ENCODE assay signal across 8 mouse cellular contexts in the genomic region with DNA sequence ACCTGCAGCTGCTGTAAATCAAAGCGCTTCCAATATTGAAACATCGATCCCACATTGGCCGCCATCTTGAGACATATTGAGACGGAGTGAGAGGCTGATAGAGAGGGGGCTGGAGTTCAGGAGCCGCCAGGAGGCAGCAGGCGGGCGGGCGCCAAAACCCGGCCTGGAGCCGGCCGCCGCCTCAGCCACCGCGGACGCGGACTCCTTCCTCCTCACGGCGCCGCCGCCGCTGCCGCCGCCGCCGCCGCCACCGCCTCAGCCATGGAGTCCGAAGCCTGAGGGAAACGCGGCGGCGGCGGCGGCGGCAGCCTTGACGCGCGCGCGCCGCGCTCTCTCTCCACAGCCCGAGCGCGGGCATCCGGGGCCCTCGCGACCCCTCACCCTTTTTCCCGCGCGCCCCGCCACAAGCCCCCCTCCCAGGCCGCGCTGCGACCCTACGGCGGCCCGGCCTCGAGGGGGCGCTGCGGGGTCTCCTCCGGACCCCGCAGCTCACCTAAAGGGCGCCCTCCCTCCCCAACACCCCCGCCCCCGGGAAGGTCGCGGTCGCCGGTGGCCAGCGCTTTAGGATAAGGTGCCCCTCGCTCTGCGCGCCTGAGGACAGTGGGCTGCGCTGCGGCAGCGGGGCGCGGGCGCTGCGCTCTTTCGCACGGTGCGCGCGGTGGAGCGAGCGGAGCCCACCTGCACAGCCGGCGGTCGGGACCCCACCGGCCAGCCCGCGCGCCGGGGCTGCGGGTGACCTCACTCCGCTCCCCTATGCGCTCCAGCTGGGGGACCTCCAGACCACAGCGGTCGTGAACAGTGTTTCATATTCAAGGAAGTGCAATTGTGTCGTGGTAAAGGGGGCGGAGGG. TPM values are rescaled to one million over a fixed set of nuclear protein-coding genes. Genes with fewer than 3 reads are reported as not detected.
A peak's percentile ranks its signal among the peaks of the same experiment; 100 is the strongest.
DNase-seq lines count a peak whose midpoint lies in the region; ATAC-seq and TF ChIP-seq lines count a peak whose summit lies in the region.

Gene Cux1, minus strand, starts transcription at position 315 of the 850 bp plus-strand sequence.

- H3K27ac ChIP-seq in forebrain, embryonic 13.5 days = peak within 1 kb of the TSS; percentile 95
- peak within 1 kb of the TSS; percentile 90 for H3K27ac ChIP-seq in heart, postnatal 0 days (ENCODE audit: low read depth)
- peak within 1 kb of the TSS; percentile 73 for H3K27ac ChIP-seq in liver, embryonic 15.5 days (replicated peaks)
- peak within 1 kb of the TSS; percentile 92 for H3K27ac ChIP-seq in neural tube, embryonic 11.5 days (ENCODE audit: low read depth, low read length)
- peak within 1 kb of the TSS; percentile 89 for H3K27ac ChIP-seq in stomach, postnatal 0 days (replicated peaks)

- no peaks in the 10 kb centered on the region for H3K36me3 ChIP-seq in forebrain, embryonic 13.5 days (ENCODE audit: poor library complexity, severe bottlenecking)
- H3K36me3 ChIP-seq in heart, postnatal 0 days (replicated peaks; ENCODE audit: control insufficient read depth, insufficient read depth, low read length) = no peaks in the 10 kb centered on the region
- H3K36me3 ChIP-seq in liver, embryonic 15.5 days (replicated peaks) = no peaks in the 10 kb centered on the region
- H3K36me3 ChIP-seq in neural tube, embryonic 11.5 days (ENCODE audit: control insufficient read depth, insufficient read depth, low read length) = no peaks in the 10 kb centered on the region
- H3K36me3 ChIP-seq in stomach, postnatal 0 days (ENCODE audit: control insufficient read depth, insufficient read depth, low read length) = no peaks in the 10 kb centered on the region

- peak; percentile 41 for TF ChIP-seq CTCF in heart, postnatal 0 days (IDR thresholded peaks at IDR 0.05; ENCODE audit: low read depth)
- TF ChIP-seq CTCF in stomach, postnatal 0 days (IDR thresholded peaks at IDR 0.05; ENCODE audit: low read depth) = peak; percentile 50

- H3K27me3 ChIP-seq in forebrain, embryonic 13.5 days = peaks cover 40% of the 10 kb centered on the region
- peaks cover 8% of the 10 kb centered on the region; the same call in 1 of the 2 replicates for H3K27me3 ChIP-seq in heart, postnatal 0 days (ENCODE audit: control insufficient read depth, insufficient read depth, low read length)
- H3K27me3 ChIP-seq in liver, embryonic 15.5 days = peaks cover 56% of the 10 kb centered on the region
- H3K27me3 ChIP-seq in neural tube, embryonic 11.5 days (ENCODE audit: control insufficient read depth, insufficient read depth, low read length) = 0 out of 2 replicates have a peak, but pooled peaks cover 4% of the 10 kb centered on the region
- no peaks in the 10 kb centered on the region for H3K27me3 ChIP-seq in stomach, postnatal 0 days (ENCODE audit: control insufficient read depth, insufficient read depth, low read length)

- H3K4me1 ChIP-seq in forebrain, embryonic 13.5 days = peaks cover 43% of the 10 kb centered on the region
- H3K4me1 ChIP-seq in heart, postnatal 0 days (ENCODE audit: control insufficient read depth, insufficient read depth) = peaks cover 21% of the 10 kb centered on the region
- peaks cover 45% of the 10 kb centered on the region for H3K4me1 ChIP-seq in liver, embryonic 15.5 days (replicated peaks)
- peaks cover 11% of the 10 kb centered on the region for H3K4me1 ChIP-seq in neural tube, embryonic 11.5 days (ENCODE audit: control insufficient read depth, insufficient read depth, low read length)
- H3K4me1 ChIP-seq in stomach, postnatal 0 days (replicated peaks; ENCODE audit: control insufficient read depth, insufficient read depth) = 0 out of 2 replicates have a peak, but pooled peaks cover 2% of the 10 kb centered on the region

- WGBS in forebrain, embryonic 13.5 days = 0% methylated on average over 57 of the region's 103 CpGs
- WGBS in heart, postnatal 0 days = under 1% methylated on average over 81 of the region's 103 CpGs
- under 1% methylated on average over 84 of the region's 103 CpGs for WGBS in liver, embryonic 15.5 days (ENCODE audit: insufficient replicate concordance)
- under 1% methylated on average over 49 of the region's 103 CpGs for WGBS in neural tube, embryonic 11.5 days
- under 1% methylated on average over 58 of the region's 103 CpGs for WGBS in stomach, postnatal 0 days

- peak; percentile 82 for ATAC-seq in CD4-positive, CD25-positive, alpha-beta regulatory T cell, adult 4 months
- peak; percentile 92 for ATAC-seq in forebrain, embryonic 13.5 days
- ATAC-seq in heart, postnatal 0 days (ENCODE audit: insufficient read depth, low read depth) = peak; percentile 83
- ATAC-seq in liver, embryonic 15.5 days (ENCODE audit: insufficient read depth) = peak; percentile 86
- ATAC-seq in neural tube, embryonic 11.5 days (ENCODE audit: insufficient read depth, low FRiP score, low TSS enrichment) = peak; percentile 82
- peak; percentile 90 for ATAC-seq in stomach, postnatal 0 days (ENCODE audit: low FRiP score, low TSS enrichment)

- peak; percentile 77 for DNase-seq in c-Kit-positive CD71-positive TER-119-positive erythroid progenitor cells, embryonic 14.5 days (ENCODE audit: low spot score)
- DNase-seq in heart, postnatal 0 days (ENCODE audit: low spot score) = peak; percentile 88
- peak; percentile 86 to 93 for DNase-seq in kidney, postnatal 4 days
- peak; percentile 89 for DNase-seq in neural tube, embryonic 11.5 days (ENCODE audit: low spot score)
- DNase-seq in stomach, postnatal 0 days (ENCODE audit: low spot score) = peak; percentile 89

- peak within 1 kb of the TSS; percentile 96 for H3K4me2 ChIP-seq in forebrain, embryonic 13.5 days
- H3K4me2 ChIP-seq in heart, postnatal 0 days (ENCODE audit: low read depth, low read length) = peak within 1 kb of the TSS; percentile 83
- peak within 1 kb of the TSS; percentile 98 for H3K4me2 ChIP-seq in liver, embryonic 15.5 days
- peak within 1 kb of the TSS; percentile 96 for H3K4me2 ChIP-seq in neural tube, embryonic 11.5 days (ENCODE audit: low read depth)
- peak within 1 kb of the TSS; percentile 100 for H3K4me2 ChIP-seq in stomach, postnatal 0 days (replicated peaks; ENCODE audit: low read depth)

- no peaks in the 10 kb centered on the region for H3K9me3 ChIP-seq in forebrain, embryonic 13.5 days (replicated peaks)
- H3K9me3 ChIP-seq in heart, postnatal 0 days (replicated peaks; ENCODE audit: control insufficient read depth, low read length) = no peaks in the 10 kb centered on the region
- no peaks in the 10 kb centered on the region for H3K9me3 ChIP-seq in liver, embryonic 15.5 days (replicated peaks)
- H3K9me3 ChIP-seq in neural tube, embryonic 11.5 days (ENCODE audit: control insufficient read depth, low read length) = no peaks in the 10 kb centered on the region
- no peaks in the 10 kb centered on the region for H3K9me3 ChIP-seq in stomach, postnatal 0 days (ENCODE audit: control insufficient read depth, low read length)

- TF ChIP-seq EP300 in heart, postnatal 0 days (IDR thresholded peaks at IDR 0.05; ENCODE audit: low read depth) = 0 out of 2 replicates have a peak, but pooled peaks have one; percentile 48
- TF ChIP-seq EP300 in stomach, postnatal 0 days (optimal IDR thresholded peaks at IDR 0.05) = no peak

- H3K9ac ChIP-seq in forebrain, embryonic 13.5 days = peak within 1 kb of the TSS; percentile 94
- H3K9ac ChIP-seq in heart, postnatal 0 days (replicated peaks; ENCODE audit: low read depth, low read length) = peak within 1 kb of the TSS; percentile 79
- H3K9ac ChIP-seq in liver, embryonic 15.5 days = peak within 1 kb of the TSS; percentile 78
- H3K9ac ChIP-seq in neural tube, embryonic 11.5 days (ENCODE audit: low read length) = peak within 1 kb of the TSS; percentile 96
- peak within 1 kb of the TSS; percentile 87 for H3K9ac ChIP-seq in stomach, postnatal 0 days (ENCODE audit: low read length)

- H3K4me3 ChIP-seq in forebrain, embryonic 13.5 days = peak within 1 kb of the TSS; percentile 98
- H3K4me3 ChIP-seq in heart, postnatal 0 days (ENCODE audit: low read depth, low read length) = peak within 1 kb of the TSS; percentile 89
- H3K4me3 ChIP-seq in liver, embryonic 15.5 days (replicated peaks) = peak within 1 kb of the TSS; percentile 89
- H3K4me3 ChIP-seq in neural tube, embryonic 11.5 days (ENCODE audit: low read depth, low read length) = peak within 1 kb of the TSS; percentile 81
- H3K4me3 ChIP-seq in stomach, postnatal 0 days (ENCODE audit: low read depth, low read length) = peak within 1 kb of the TSS; percentile 99

RNA-seq across cellular contexts. Expression of gene Cux1, which starts in this region (rescaled TPM):
- polyA plus RNA-seq in CD4-positive, CD25-positive, alpha-beta regulatory T cell, adult 4 months (2017; shearing (Covaris generic)) = 10 to 100 TPM; 48.1 to 69.0 TPM
- 139 and 143 TPM in 2 replicates for polyA plus RNA-seq in forebrain, embryonic 13.5 days (2015; fragmentation: Nextera tagmentation; extraction: Ambion mirVana)
- total RNA-seq in heart, postnatal 0 days (2014; rRNA removed; ENCODE audit: low replicate concordance) = 89.5 and 118 TPM in 2 replicates
- polyA plus RNA-seq in heart, postnatal 0 days (2015; fragmentation: Nextera tagmentation; extraction: Ambion mirVana) = 48.0 and 50.7 TPM in 2 replicates
- 16.9 and 17.1 TPM in 2 replicates for polyA plus RNA-seq in liver, embryonic 15.5 days (2015; fragmentation: Nextera tagmentation; extraction: Ambion mirVana)
- 109 and 111 TPM in 2 replicates for polyA plus RNA-seq in neural tube, embryonic 11.5 days (2014; fragmentation: Nextera tagmentation; extraction: Ambion mirVana)
- polyA plus RNA-seq in stomach, postnatal 0 days (2015; fragmentation: Nextera tagmentation; extraction: Ambion mirVana) = 33.7 and 36.3 TPM in 2 replicates

Comparison
In these comparisons a context has a peak if more than half of its experiments do, and no peak if none do; other contexts are left out.
1. Peak in every context shown above with its lines: DNase-seq, ATAC-seq, H3K4me3 ChIP-seq and H3K27ac ChIP-seq.